26 mouse cellular contexts compared by ENCODE assay signal in the genomic region with DNA sequence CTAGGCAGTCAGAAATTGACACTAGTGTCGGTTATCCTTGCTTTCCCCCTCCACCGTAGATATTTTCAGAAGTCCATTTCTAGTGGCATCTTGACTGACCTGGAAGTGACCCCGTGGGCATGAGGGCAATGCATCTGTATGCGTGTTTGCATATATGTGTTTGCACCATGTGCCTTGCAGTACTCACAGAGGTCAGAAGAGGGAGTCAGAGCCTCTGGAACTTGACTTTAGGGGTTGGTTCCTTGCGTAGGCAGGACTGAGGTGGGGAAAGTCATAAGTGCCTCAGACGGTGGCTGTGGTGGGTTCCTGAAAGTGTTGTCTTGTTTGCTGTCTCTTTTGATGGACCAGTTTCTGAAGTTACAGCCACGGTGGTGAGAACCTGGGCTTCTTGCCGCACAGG.
DNase-seq lines count a peak whose midpoint lies in the region; ATAC-seq and TF ChIP-seq lines count a peak whose summit lies in the region.
"Had no signal": no experiment of that assay in that cellular context is flagged by ENCODE, and none has a peak within 500 bp of the region (broad histone marks: within the 10 kb centered on the region; RNA-seq: fewer than 3 reads in every experiment).

No protein-coding gene starts in this region.

- no peak for TF ChIP-seq POLR2A in MEL (IDR thresholded peaks at IDR 0.05; ENCODE audit: control insufficient read depth in 1 of 2, insufficient read depth in 1 of 2, low read depth in 1 of 2, low read length in 2 of 2, poor library complexity in 1 of 2)
- no peak for TF ChIP-seq POLR2A in brain, embryonic 14.5 days (IDR thresholded peaks at IDR 0.05; ENCODE audit: borderline replicate concordance, extremely low read depth, insufficient read depth, insufficient read length, poor library complexity, severe bottlenecking)

- 0 out of 2 replicates have a peak, but pooled peaks cover 3% of the 10 kb centered on the region for H3K9me3 ChIP-seq in lung, postnatal 0 days (ENCODE audit: low read length)
- no peaks in the 10 kb centered on the region for H3K9me3 ChIP-seq in MEL (replicated peaks; ENCODE audit: insufficient read depth, low read length)
- H3K9me3 ChIP-seq in forebrain, embryonic 12.5 days, result no peaks in the 10 kb centered on the region; the same call in 1 of the 2 replicates

- no peak overlapping the region for H3K27ac ChIP-seq in lung, postnatal 0 days (ENCODE audit: low read length)
- H3K27ac ChIP-seq in MEL (ENCODE audit: control insufficient read depth, low read depth, low read length), result no peak overlapping the region
- H3K27ac ChIP-seq in forebrain, embryonic 12.5 days, result no peak overlapping the region
- H3K27ac ChIP-seq: forebrain, embryonic 10.5 days; gastrocnemius, adult 2 months; heart, embryonic 15.5 days; hindbrain, embryonic 14.5 days; hindbrain, postnatal 0 days had no signal

- 69% methylated on average over 8 of the region's 8 CpGs for WGBS in lung, postnatal 0 days
- WGBS in forebrain, embryonic 12.5 days, result 91% methylated on average over 8 of the region's 8 CpGs

- no peaks in the 10 kb centered on the region for H3K36me3 ChIP-seq in lung, postnatal 0 days (ENCODE audit: insufficient read depth, low read length)
- H3K36me3 ChIP-seq in MEL (ENCODE audit: control insufficient read depth in 1 of 2, insufficient read depth in 2 of 2, low read length in 2 of 2), result peaks cover 0 to 2% of the 10 kb centered on the region in 2 experiments; a peak in 3 of 4 replicates
- no peaks in the 10 kb centered on the region for H3K36me3 ChIP-seq in forebrain, embryonic 12.5 days (replicated peaks)
- H3K36me3 ChIP-seq: forebrain, embryonic 10.5 days; heart, embryonic 12.5 days; heart, embryonic 15.5 days had no signal

- H3K4me2 ChIP-seq in lung, postnatal 0 days (replicated peaks; ENCODE audit: low read depth, low read length), result no peak overlapping the region
- H3K4me2 ChIP-seq in forebrain, embryonic 12.5 days, result no peak overlapping the region
- H3K4me2 ChIP-seq: heart, embryonic 12.5 days; heart, embryonic 15.5 days; hindbrain, embryonic 14.5 days had no signal

- ATAC-seq in lung, postnatal 0 days, result no peak
- no peak for ATAC-seq in forebrain, embryonic 12.5 days (ENCODE audit: low FRiP score)
- ATAC-seq: CD4-positive, CD25-positive, alpha-beta regulatory T cell, adult 4 months; forebrain, embryonic 14.5 days; forebrain, postnatal 0 days; hindbrain, postnatal 0 days; intestine, postnatal 0 days had no signal

- H3K79me2 ChIP-seq in MEL (ENCODE audit: control insufficient read depth, insufficient read depth, low read length, poor library complexity), result no peaks in the 10 kb centered on the region

- no peaks in the 10 kb centered on the region for H3K4me1 ChIP-seq in lung, postnatal 0 days (ENCODE audit: insufficient read depth, low read depth, low read length)
- H3K4me1 ChIP-seq in MEL (ENCODE audit: control insufficient read depth in 1 of 2, insufficient read depth in 2 of 2, low read length in 2 of 2), result peaks cover 0 to 5% of the 10 kb centered on the region in 2 experiments; a peak in 1 of 4 replicates
- H3K4me1 ChIP-seq in forebrain, embryonic 12.5 days, result no peaks in the 10 kb centered on the region
- H3K4me1 ChIP-seq: forebrain, embryonic 10.5 days; heart, embryonic 12.5 days; heart, embryonic 15.5 days had no signal

- no peak for TF ChIP-seq RAD21 in MEL (IDR thresholded peaks at IDR 0.05; ENCODE audit: low read depth, low read length)

- no peak for DNase-seq in lung, postnatal 0 days (ENCODE audit: low spot score)
- no peak for DNase-seq in lung, postnatal 36 days
- DNase-seq in MEL (ENCODE audit: low read depth, low spot score), result no peak
- no peak for DNase-seq in brain, embryonic 14.5 days (ENCODE audit: low read depth)
- no peak for DNase-seq in retina, postnatal 1 day
- DNase-seq in ovary, adult 18-20 months (ENCODE audit: low spot score), result no peak
- DNase-seq: adrenal gland, adult 2 months; adrenal gland, postnatal 14 days; cerebellum, adult 18-20 months; cerebellum, adult 9-10 months; cerebellum, postnatal 14 days; forebrain, postnatal 0 days; gastrocnemius, adult 2 months; gastrocnemius, postnatal 25 days; heart, adult 18-20 months; heart, postnatal 10 days; heart, postnatal 4 days had no signal

- peak; percentile 17; the same call in 1 of the 2 replicates for TF ChIP-seq CTCF in lung, postnatal 0 days (IDR thresholded peaks at IDR 0.05)
- peak in 2 of 3 experiments; percentile 7 to 42; a peak in 3 of 6 replicates for TF ChIP-seq CTCF in MEL (IDR thresholded peaks at IDR 0.05 in 2 of 3, conservative IDR thresholded peaks at IDR 0.05 in 1 of 3; ENCODE audit: control insufficient read depth in 1 of 3, insufficient read depth in 1 of 3, low read depth in 2 of 3, low read length in 3 of 3, poor library complexity in 1 of 3, severe bottlenecking in 1 of 3)
- TF ChIP-seq CTCF in brain, embryonic 14.5 days (IDR thresholded peaks at IDR 0.05; ENCODE audit: borderline replicate concordance, extremely low read depth, insufficient read depth, insufficient read length), result peak; percentile 2; the same call in 1 of the 2 replicates

- TF ChIP-seq EP300 in lung, postnatal 0 days (IDR thresholded peaks at IDR 0.05), result no peak
- TF ChIP-seq EP300 in MEL (IDR thresholded peaks at IDR 0.05; ENCODE audit: low read depth in 1 of 2, low read length in 2 of 2), result no peak

- no peak overlapping the region for H3K9ac ChIP-seq in lung, postnatal 0 days (replicated peaks; ENCODE audit: low read depth)
- no peak overlapping the region for H3K9ac ChIP-seq in MEL (ENCODE audit: control insufficient read depth, low read depth, low read length, poor library complexity, severe bottlenecking)
- H3K9ac ChIP-seq in forebrain, embryonic 12.5 days, result no peak overlapping the region
- H3K9ac ChIP-seq: forebrain, postnatal 0 days; heart, embryonic 12.5 days; heart, embryonic 15.5 days; hindbrain, embryonic 14.5 days had no signal

- no peak overlapping the region for H3K4me3 ChIP-seq in lung, postnatal 0 days (ENCODE audit: low read depth, low read length)
- H3K4me3 ChIP-seq in MEL (ENCODE audit: control insufficient read depth in 1 of 2, insufficient read depth in 1 of 2, low read depth in 2 of 2, low read length in 2 of 2), result no peak overlapping the region
- H3K4me3 ChIP-seq in forebrain, embryonic 12.5 days (replicated peaks), result no peak overlapping the region
- H3K4me3 ChIP-seq: forebrain, embryonic 10.5 days; gastrocnemius, adult 2 months; heart, embryonic 12.5 days; heart, embryonic 15.5 days had no signal

- H3K27me3 ChIP-seq in lung, postnatal 0 days (replicated peaks; ENCODE audit: insufficient read depth, low read length), result no peaks in the 10 kb centered on the region
- no peaks in the 10 kb centered on the region for H3K27me3 ChIP-seq in MEL (ENCODE audit: control insufficient read depth in 1 of 2, insufficient read depth in 2 of 2, low read length in 2 of 2)
- H3K27me3 ChIP-seq in forebrain, embryonic 12.5 days, result no peaks in the 10 kb centered on the region
- H3K27me3 ChIP-seq: heart, embryonic 12.5 days; heart, embryonic 15.5 days had no signal

TF ChIP-seq in MEL, 35 proteins besides CTCF, POLR2A, EP300 and RAD21:
- TF ChIP-seq TBP (IDR thresholded peaks at IDR 0.05; ENCODE audit: low read depth, low read length), result no peak
- no peak for TF ChIP-seq MAZ (IDR thresholded peaks at IDR 0.05; ENCODE audit: low read depth, low read length)
- no peak for TF ChIP-seq TCF12 (IDR thresholded peaks at IDR 0.05; ENCODE audit: low read depth, low read length)
- TF ChIP-seq CHD1 (IDR thresholded peaks at IDR 0.05; ENCODE audit: low read depth, low read length), result no peak
- TF ChIP-seq POLR2AphosphoS2 (IDR thresholded peaks at IDR 0.05; ENCODE audit: low read length), result no peak
- TF ChIP-seq NELFE (IDR thresholded peaks at IDR 0.05; ENCODE audit: low read depth, low read length), result no peak
- no peak for TF ChIP-seq MYC (IDR thresholded peaks at IDR 0.05; ENCODE audit: low read depth, low read length)
- no peak for TF ChIP-seq BHLHE40 (IDR thresholded peaks at IDR 0.05; ENCODE audit: borderline replicate concordance, low read depth, low read length)
- no peak for TF ChIP-seq CHD2 (IDR thresholded peaks at IDR 0.05; ENCODE audit: low read length)
- TF ChIP-seq SMC3 (IDR thresholded peaks at IDR 0.05; ENCODE audit: low read depth, low read length), result no peak
- TF ChIP-seq MXI1 (IDR thresholded peaks at IDR 0.05; ENCODE audit: low read depth, low read length), result no peak
TF ChIP-seq in MEL: peak in this region for 0.
